Mouse (Mus musculus) limb, embryonic 10.5 days (tissue): ENCODE results near the gene Olfr706. TPM values are rescaled to one million over a fixed set of nuclear protein-coding genes. Genes with fewer than 3 reads are reported as not detected.
"Not testable (repeated sequence)": the region's sequence is repeated elsewhere in the genome, so short reads cannot be mapped to it uniquely, and the experiment has no call there.

ENCODE experiments used
- DNase-seq: peaks from one replicate; pipeline ENCODE4 v3.0.0-alpha.2; 2017; ENCODE audit warnings: low spot score
- H3K27ac ChIP-seq: fragments of 300-500 bp; sonication (generic); 2 replicates; pipeline ENCODE4 v1.5.1; 2016; ENCODE audit warnings: mild to moderate bottlenecking
- H3K27me3 ChIP-seq: fragments of 300-500 bp; sonication (generic); 2 replicates; pipeline ENCODE4 v1.6.1; 2016; ENCODE audit warnings: low read depth, mild to moderate bottlenecking; ENCODE audit not compliant: poor library complexity, severe bottlenecking
- H3K36me3 ChIP-seq: fragments of 300-500 bp; sonication (generic); 2 replicates; pipeline ENCODE4 v1.6.1; 2016; ENCODE audit warnings: mild to moderate bottlenecking, moderate library complexity
- H3K4me1 ChIP-seq: fragments of 300-500 bp; sonication (generic); 2 replicates; pipeline ENCODE4 v1.6.1; 2016
- H3K4me3 ChIP-seq: fragments of 300-500 bp; sonication (generic); 2 replicates; pipeline ENCODE4 v1.5.1; 2016; ENCODE audit warnings: mild to moderate bottlenecking, moderate library complexity
- H3K9me3 ChIP-seq: fragments of 300-500 bp; sonication (generic); replicated peaks from 2 replicates; pipeline ENCODE4 v1.6.1; 2016; ENCODE audit warnings: mild to moderate bottlenecking
- WGBS: fragments of 180-500 bp; shearing (Covaris S2); methylation state at CpG from one replicate; pipeline ENCODE4 v1.1.7; 2016; 5-methylcytosine and 5-hydroxymethylcytosine counted together
- polyA plus RNA-seq: library from polyadenylated mRNA; unstranded; fragments of >200 nt; fragmentation: Nextera tagmentation; extraction: Ambion mirVana; gene quantifications from 2 replicates; pipeline ENCODE4 v1.2.1, GENCODE M21; 2016

Olfr706 gene
- not detected in 2 replicates for polyA plus RNA-seq

- Histone ChIP-seq H3K27me3 (no peaks in the 10 kb centered on the region), H3K36me3 (no peaks in the 10 kb centered on the region), H3K4me1 (no peaks in the 10 kb centered on the region), H3K27ac (no peak within 1 kb of the TSS), H3K9me3 (no peaks in the 10 kb centered on the region), H3K4me3 (no peak within 1 kb of the TSS)
- 82% methylated on average over 2 of the region's 2 CpGs for WGBS
- DNase-seq = no peak
Measured at GRCm38 (mm10) chr7:106888062-106888461, at the start of gene Olfr706. Olfr706 (minus strand) TSS chr7:106888162.

GRCm38 (mm10) chr7:106932119-106932518 lies 44.2 kb upstream of the Olfr706 start, which contains the start of gene Olfr709-ps1:
Olfr709-ps1 (minus strand) TSS chr7:106932219.
- DNase-seq = no peak
- no peaks in the 10 kb centered on the region for H3K9me3 ChIP-seq
- no peak within 1 kb of the TSS for H3K4me3 ChIP-seq
- H3K4me1 ChIP-seq = no peaks in the 10 kb centered on the region
- no peaks in the 10 kb centered on the region for H3K27me3 ChIP-seq
- H3K36me3 ChIP-seq = no peaks in the 10 kb centered on the region
- H3K27ac ChIP-seq = no peak within 1 kb of the TSS

- not testable (repeated sequence) for H3K27me3 ChIP-seq, H3K4me3 ChIP-seq, H3K27ac ChIP-seq, H3K9me3 ChIP-seq, DNase-seq, H3K4me1 ChIP-seq, H3K36me3 ChIP-seq
- 91% methylated on average over 7 of the region's 7 CpGs for WGBS
Measured at GRCm38 (mm10) chr7:106920961-106921360, 33.0 kb upstream of the Olfr706 start.

- H3K9me3 ChIP-seq = no peaks in the 10 kb centered on the region
- no peak within 1 kb of the TSS for H3K4me3 ChIP-seq
- WGBS = 71% methylated on average over 2 of the region's 2 CpGs
- no peaks in the 10 kb centered on the region for H3K36me3 ChIP-seq
- no peaks in the 10 kb centered on the region for H3K4me1 ChIP-seq
- H3K27me3 ChIP-seq = no peaks in the 10 kb centered on the region
- no peak within 1 kb of the TSS for H3K27ac ChIP-seq
- no peak for DNase-seq
Measured at GRCm38 (mm10) chr7:106907676-106908075, 19.7 kb upstream of the Olfr706 start, which contains the start of gene Olfr1532-ps1. Olfr1532-ps1 (plus strand) TSS chr7:106908001.

GRCm38 (mm10) chr7:106901141-106901540 lies 13.2 kb upstream of the Olfr706 start, which contains the start of gene Olfr707:
Olfr707 (minus strand) TSS chr7:106901241.
- DNase-seq, H3K4me1 ChIP-seq, H3K9me3 ChIP-seq, H3K27ac ChIP-seq, H3K36me3 ChIP-seq, H3K27me3 ChIP-seq, H3K4me3 ChIP-seq: not testable (repeated sequence)
- 95% methylated on average over 3 of the region's 3 CpGs for WGBS

GRCm38 (mm10) chr7:106876791-106877190 lies 11.2 kb downstream of the Olfr706 start, which contains the start of gene Olfr705:
Olfr705 (minus strand) TSS chr7:106876891.
- no peaks in the 10 kb centered on the region for H3K36me3 ChIP-seq
- H3K4me1 ChIP-seq = no peaks in the 10 kb centered on the region
- no peak within 1 kb of the TSS for H3K27ac ChIP-seq
- H3K4me3 ChIP-seq = no peak within 1 kb of the TSS
- no peaks in the 10 kb centered on the region for H3K9me3 ChIP-seq
- no peak for DNase-seq
- WGBS = 86% methylated on average over 3 of the region's 3 CpGs
- no peaks in the 10 kb centered on the region for H3K27me3 ChIP-seq

GRCm38 (mm10) chr7:106862885-106863284 lies 25.1 kb downstream of the Olfr706 start, which contains the start of gene Olfr704:
Olfr704 (plus strand) TSS chr7:106863185.
- no peak for DNase-seq
- Histone ChIP-seq H3K9me3 (no peaks in the 10 kb centered on the region), H3K4me1 (no peaks in the 10 kb centered on the region), H3K27me3 (no peaks in the 10 kb centered on the region), H3K4me3 (no peak within 1 kb of the TSS), H3K27ac (no peak within 1 kb of the TSS), H3K36me3 (no peaks in the 10 kb centered on the region)

- DNase-seq = no peak
- no peaks in the 10 kb centered on the region for H3K9me3 ChIP-seq
- no peaks in the 10 kb centered on the region for H3K36me3 ChIP-seq
- H3K4me1 ChIP-seq = no peaks in the 10 kb centered on the region
- H3K4me3 ChIP-seq = no peak within 1 kb of the TSS
- WGBS = 78% methylated on average over 2 of the region's 2 CpGs
- H3K27me3 ChIP-seq = no peaks in the 10 kb centered on the region
- no peak within 1 kb of the TSS for H3K27ac ChIP-seq
Measured at GRCm38 (mm10) chr7:106843060-106843459, 44.9 kb downstream of the Olfr706 start, which contains the start of gene Olfr703. Olfr703 (plus strand) TSS chr7:106843360.

DNA sequence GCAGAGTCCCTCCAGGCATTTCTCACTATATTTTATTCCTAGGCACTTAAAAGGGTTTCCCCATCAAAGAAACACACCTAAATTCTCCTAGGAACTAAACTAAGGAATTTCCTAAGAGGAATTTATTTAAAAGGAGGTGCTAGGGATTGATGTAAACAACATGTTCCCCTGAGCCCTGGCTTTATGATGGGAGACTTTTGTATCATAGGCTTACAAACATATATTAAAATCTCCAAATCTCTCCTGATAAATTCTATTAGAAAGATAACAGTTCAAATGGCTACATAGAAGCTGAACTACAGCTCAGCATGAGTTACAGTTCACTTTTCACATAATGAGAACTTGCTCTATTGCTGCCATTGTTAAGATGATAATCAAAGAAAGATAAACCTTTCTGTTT lies 54.2 kb downstream of the Olfr706 start, which contains the start of gene Olfr702:
Gene Olfr702 (minus strand): TSS at position 101 of the 400 bp plus-strand sequence.
- Histone ChIP-seq H3K4me1 (no peaks in the 10 kb centered on the region), H3K27ac (no peak within 1 kb of the TSS), H3K4me3 (no peak within 1 kb of the TSS), H3K9me3 (no peaks in the 10 kb centered on the region), H3K27me3 (no peaks in the 10 kb centered on the region), H3K36me3 (no peaks in the 10 kb centered on the region)
- no peak for DNase-seq

Other genes with a start within 250 kb of the Olfr706 start
- gene Olfr693, start 207.6 kb downstream of the Olfr706 start, polyA plus RNA-seq = not detected in 2 replicates
- not detected in 2 replicates for gene Olfr694, start 196.3 kb downstream of the Olfr706 start, polyA plus RNA-seq
- not detected in 2 replicates for gene Olfr695, start 171.8 kb downstream of the Olfr706 start, polyA plus RNA-seq
- not detected in 2 replicates for gene Olfr697, start 145.7 kb downstream of the Olfr706 start, polyA plus RNA-seq
- not detected in 2 replicates for gene Olfr698, start 132.8 kb downstream of the Olfr706 start, polyA plus RNA-seq
- gene Olfr699, start 95.0 kb downstream of the Olfr706 start, polyA plus RNA-seq = not detected in 2 replicates
- gene Olfr700, start 79.3 kb downstream of the Olfr706 start, polyA plus RNA-seq = not detected in 2 replicates
- gene Olfr701, start 74.0 kb downstream of the Olfr706 start, polyA plus RNA-seq = not detected in 2 replicates
- not detected in 2 replicates for gene Olfr702, start 54.3 kb downstream of the Olfr706 start, polyA plus RNA-seq
- not detected in 2 replicates for gene Olfr703, start 44.8 kb downstream of the Olfr706 start, polyA plus RNA-seq
- not detected in 2 replicates for gene Olfr704, start 25.0 kb downstream of the Olfr706 start, polyA plus RNA-seq
- not detected in 2 replicates for gene Olfr705, start 11.3 kb downstream of the Olfr706 start, polyA plus RNA-seq
- gene Olfr707, start 13.1 kb upstream of the Olfr706 start, polyA plus RNA-seq = not detected in 2 replicates
- not detected in 2 replicates for gene Olfr1532-ps1, start 19.8 kb upstream of the Olfr706 start, polyA plus RNA-seq
- gene Olfr709-ps1, start 44.1 kb upstream of the Olfr706 start, polyA plus RNA-seq = not detected in 2 replicates
- not detected in 2 replicates for gene Olfr710, start 60.1 kb upstream of the Olfr706 start, polyA plus RNA-seq
- gene Olfr6, start 75.8 kb upstream of the Olfr706 start, polyA plus RNA-seq = not detected in 2 replicates
- gene Olfr711, start 87.3 kb upstream of the Olfr706 start, polyA plus RNA-seq = not detected in 2 replicates
- not detected in 2 replicates for gene Olfr2, start 117.9 kb upstream of the Olfr706 start, polyA plus RNA-seq
- gene Olfr713, start 143.0 kb upstream of the Olfr706 start, polyA plus RNA-seq = not detected in 2 replicates
- gene Olfr714, start 182.8 kb upstream of the Olfr706 start, polyA plus RNA-seq = not detected in 2 replicates
- gene Olfr17, start 205.1 kb upstream of the Olfr706 start, polyA plus RNA-seq = not detected in 2 replicates
- gene Olfr715b, start 222.2 kb upstream of the Olfr706 start, polyA plus RNA-seq = not detected in 2 replicates
- not detected in 2 replicates for gene Olfr715, start 242.9 kb upstream of the Olfr706 start, polyA plus RNA-seq